Mouse (Mus musculus): ENCODE measurements at regions not wholly inside any gene's neighbourhood (a gene's known extent, or its start where the extent isn't known, plus 50 kb on each side); places are given as distances from the start of the nearest gene placed in this dataset.

GRCm38 (mm10) chr7:36236673-36237072 is 433.9 kb upstream of the Zfp507 start:
- no peak overlapping the region for H3K9ac ChIP-seq (replicated peaks; ENCODE audit: low read length)
- H3K4me1 ChIP-seq (ENCODE audit: insufficient read depth, low read length) = no peaks in the 10 kb centered on the region
- WGBS = 92% methylated on average over 2 of the region's 2 CpGs
- H3K9me3 ChIP-seq (ENCODE audit: low read length) = peaks cover 3% of the 10 kb centered on the region; the same call in 1 of the 2 replicates
- no peak overlapping the region for H3K4me3 ChIP-seq (ENCODE audit: low read length)
- no peaks in the 10 kb centered on the region for H3K36me3 ChIP-seq (ENCODE audit: insufficient read depth, low read length)
- no peaks in the 10 kb centered on the region for H3K27me3 ChIP-seq (ENCODE audit: insufficient read depth, low read length)
- no peak overlapping the region for H3K27ac ChIP-seq (ENCODE audit: low read length)
- no peak overlapping the region for H3K4me2 ChIP-seq (replicated peaks; ENCODE audit: low read depth, low read length)
- no peak for ATAC-seq (ENCODE audit: low FRiP score, low TSS enrichment)

- no peak overlapping the region for H3K27ac ChIP-seq (ENCODE audit: low read length)
- H3K4me1 ChIP-seq (ENCODE audit: insufficient read depth, low read length) = no peaks in the 10 kb centered on the region
- no peaks in the 10 kb centered on the region for H3K27me3 ChIP-seq (ENCODE audit: insufficient read depth, low read length)
- no peak overlapping the region for H3K4me3 ChIP-seq (ENCODE audit: low read length)
- H3K9ac ChIP-seq (replicated peaks; ENCODE audit: low read length) = no peak overlapping the region
- no peak for ATAC-seq (ENCODE audit: low FRiP score, low TSS enrichment)
- no peaks in the 10 kb centered on the region for H3K9me3 ChIP-seq (ENCODE audit: low read length)
- H3K4me2 ChIP-seq (replicated peaks; ENCODE audit: low read depth, low read length) = no peak overlapping the region
- H3K36me3 ChIP-seq (ENCODE audit: insufficient read depth, low read length) = no peaks in the 10 kb centered on the region
Measured at GRCm38 (mm10) chr7:36229031-36229430, 426.2 kb upstream of the Zfp507 start.

- Histone ChIP-seq H3K27me3 (ENCODE audit: insufficient read depth, low read length) (no peaks in the 10 kb centered on the region), H3K36me3 (ENCODE audit: insufficient read depth, low read length) (no peaks in the 10 kb centered on the region), H3K4me1 (ENCODE audit: insufficient read depth, low read length) (no peaks in the 10 kb centered on the region), H3K9me3 (ENCODE audit: low read length) (peaks cover 2% of the 10 kb centered on the region; the same call in 1 of the 2 replicates), H3K4me2 (replicated peaks; ENCODE audit: low read depth, low read length) (no peak overlapping the region), H3K4me3 (ENCODE audit: low read length) (no peak overlapping the region), H3K9ac (replicated peaks; ENCODE audit: low read length) (no peak overlapping the region), H3K27ac (ENCODE audit: low read length) (no peak overlapping the region)
- no peak for ATAC-seq (ENCODE audit: low FRiP score, low TSS enrichment)
- 93% methylated on average over 8 of the region's 8 CpGs for WGBS
Measured at GRCm38 (mm10) chr7:36224416-36224815, 421.6 kb upstream of the Zfp507 start.

- ATAC-seq (ENCODE audit: low FRiP score, low TSS enrichment) = no peak
- no peaks in the 10 kb centered on the region for H3K36me3 ChIP-seq (ENCODE audit: insufficient read depth, low read length)
- no peaks in the 10 kb centered on the region for H3K27me3 ChIP-seq (ENCODE audit: insufficient read depth, low read length)
- H3K9ac ChIP-seq (replicated peaks; ENCODE audit: low read length) = no peak overlapping the region
- no peak overlapping the region for H3K27ac ChIP-seq (ENCODE audit: low read length)
- no peak overlapping the region for H3K4me2 ChIP-seq (replicated peaks; ENCODE audit: low read depth, low read length)
- H3K9me3 ChIP-seq (ENCODE audit: low read length) = peaks cover 2% of the 10 kb centered on the region; the same call in 1 of the 2 replicates
- 65% methylated on average over 2 of the region's 2 CpGs for WGBS
- H3K4me3 ChIP-seq (ENCODE audit: low read length) = no peak overlapping the region
- no peaks in the 10 kb centered on the region for H3K4me1 ChIP-seq (ENCODE audit: insufficient read depth, low read length)
Measured at GRCm38 (mm10) chr7:36218386-36218785, 415.6 kb upstream of the Zfp507 start.

GRCm38 (mm10) chr7:36210034-36210433 is 407.2 kb upstream of the Zfp507 start:
- Histone ChIP-seq H3K4me1 (ENCODE audit: insufficient read depth, low read length) (no peaks in the 10 kb centered on the region), H3K9me3 (ENCODE audit: low read length) (no peaks in the 10 kb centered on the region), H3K27me3 (ENCODE audit: insufficient read depth, low read length) (no peaks in the 10 kb centered on the region), H3K27ac (ENCODE audit: low read length) (no peak overlapping the region), H3K9ac (replicated peaks; ENCODE audit: low read length) (no peak overlapping the region), H3K4me3 (ENCODE audit: low read length) (no peak overlapping the region), H3K4me2 (replicated peaks; ENCODE audit: low read depth, low read length) (no peak overlapping the region), H3K36me3 (ENCODE audit: insufficient read depth, low read length) (no peaks in the 10 kb centered on the region)
- ATAC-seq (ENCODE audit: low FRiP score, low TSS enrichment) = no peak
- WGBS = 86% methylated on average over 4 of the region's 4 CpGs

- no peak overlapping the region for H3K4me2 ChIP-seq (replicated peaks; ENCODE audit: low read depth, low read length)
- H3K27ac ChIP-seq (ENCODE audit: low read length) = no peak overlapping the region
- H3K4me1 ChIP-seq (ENCODE audit: insufficient read depth, low read length) = no peaks in the 10 kb centered on the region
- H3K36me3 ChIP-seq (ENCODE audit: insufficient read depth, low read length) = no peaks in the 10 kb centered on the region
- no peak for ATAC-seq (ENCODE audit: low FRiP score, low TSS enrichment)
- no peak overlapping the region for H3K9ac ChIP-seq (replicated peaks; ENCODE audit: low read length)
- no peaks in the 10 kb centered on the region for H3K9me3 ChIP-seq (ENCODE audit: low read length)
- no peaks in the 10 kb centered on the region for H3K27me3 ChIP-seq (ENCODE audit: insufficient read depth, low read length)
- no peak overlapping the region for H3K4me3 ChIP-seq (ENCODE audit: low read length)
- 94% methylated on average over 17 of the region's 17 CpGs for WGBS
Measured at GRCm38 (mm10) chr7:36207525-36208260, 404.9 kb upstream of the Zfp507 start.

- no peaks in the 10 kb centered on the region for H3K36me3 ChIP-seq (ENCODE audit: insufficient read depth, low read length)
- ATAC-seq (ENCODE audit: low FRiP score, low TSS enrichment) = no peak
- no peaks in the 10 kb centered on the region for H3K27me3 ChIP-seq (ENCODE audit: insufficient read depth, low read length)
- no peak overlapping the region for H3K4me2 ChIP-seq (replicated peaks; ENCODE audit: low read depth, low read length)
- no peak overlapping the region for H3K9ac ChIP-seq (replicated peaks; ENCODE audit: low read length)
- H3K4me1 ChIP-seq (ENCODE audit: insufficient read depth, low read length) = no peaks in the 10 kb centered on the region
- H3K27ac ChIP-seq (ENCODE audit: low read length) = no peak overlapping the region
- no peak overlapping the region for H3K4me3 ChIP-seq (ENCODE audit: low read length)
- H3K9me3 ChIP-seq (ENCODE audit: low read length) = no peaks in the 10 kb centered on the region
- WGBS = 86% methylated on average over 16 of the region's 16 CpGs
Measured at GRCm38 (mm10) chr7:36198091-36198700, 395.4 kb upstream of the Zfp507 start.

GRCm38 (mm10) chr7:36196154-36196720 is 393.4 kb upstream of the Zfp507 start:
- H3K4me1 ChIP-seq (ENCODE audit: insufficient read depth, low read length) = 0 out of 2 replicates have a peak, but pooled peaks cover 7% of the 10 kb centered on the region
- H3K27ac ChIP-seq (ENCODE audit: low read length) = no peak overlapping the region
- H3K4me3 ChIP-seq (ENCODE audit: low read length) = no peak overlapping the region
- no peak overlapping the region for H3K9ac ChIP-seq (replicated peaks; ENCODE audit: low read length)
- 83% methylated on average over 18 of the region's 18 CpGs for WGBS
- H3K27me3 ChIP-seq (ENCODE audit: insufficient read depth, low read length) = no peaks in the 10 kb centered on the region
- H3K36me3 ChIP-seq (ENCODE audit: insufficient read depth, low read length) = no peaks in the 10 kb centered on the region
- ATAC-seq (ENCODE audit: low FRiP score, low TSS enrichment) = no peak
- no peak overlapping the region for H3K4me2 ChIP-seq (replicated peaks; ENCODE audit: low read depth, low read length)
- H3K9me3 ChIP-seq (ENCODE audit: low read length) = no peaks in the 10 kb centered on the region

GRCm38 (mm10) chr7:36192645-36193044 is 389.8 kb upstream of the Zfp507 start:
- no peaks in the 10 kb centered on the region for H3K9me3 ChIP-seq (ENCODE audit: low read length)
- ATAC-seq (ENCODE audit: low FRiP score, low TSS enrichment) = no peak
- H3K27ac ChIP-seq (ENCODE audit: low read length) = no peak overlapping the region
- no peaks in the 10 kb centered on the region for H3K27me3 ChIP-seq (ENCODE audit: insufficient read depth, low read length)
- no peaks in the 10 kb centered on the region for H3K36me3 ChIP-seq (ENCODE audit: insufficient read depth, low read length)
- WGBS = 29% methylated on average over 8 of the region's 8 CpGs
- H3K9ac ChIP-seq (replicated peaks; ENCODE audit: low read length) = no peak overlapping the region
- no peak overlapping the region for H3K4me2 ChIP-seq (replicated peaks; ENCODE audit: low read depth, low read length)
- no peak overlapping the region for H3K4me3 ChIP-seq (ENCODE audit: low read length)
- 0 out of 2 replicates have a peak, but pooled peaks cover 7% of the 10 kb centered on the region for H3K4me1 ChIP-seq (ENCODE audit: insufficient read depth, low read length)

GRCm38 (mm10) chr7:36177947-36178346 is 375.1 kb upstream of the Zfp507 start:
- Histone ChIP-seq H3K4me1 (ENCODE audit: insufficient read depth, low read length) (no peaks in the 10 kb centered on the region), H3K9ac (replicated peaks; ENCODE audit: low read length) (no peak overlapping the region), H3K27me3 (ENCODE audit: insufficient read depth, low read length) (no peaks in the 10 kb centered on the region), H3K4me2 (replicated peaks; ENCODE audit: low read depth, low read length) (no peak overlapping the region), H3K36me3 (ENCODE audit: insufficient read depth, low read length) (no peaks in the 10 kb centered on the region), H3K4me3 (ENCODE audit: low read length) (no peak overlapping the region), H3K9me3 (ENCODE audit: low read length) (no peaks in the 10 kb centered on the region), H3K27ac (ENCODE audit: low read length) (no peak overlapping the region)
- no peak; the same call in 1 of the 2 replicates for ATAC-seq (ENCODE audit: low FRiP score, low TSS enrichment)
- WGBS = 36% methylated on average over 7 of the region's 7 CpGs

All from kidney, embryonic 16.5 days (tissue).